Mouse (Mus musculus): ENCODE measurements around the gene Adcy1. TPM values are rescaled to one million over a fixed set of nuclear protein-coding genes. Genes with fewer than 3 reads are reported as not detected.

Adcy1 gene
- polyA plus RNA-seq, 1 experiment from 2014 or later = 1.1 TPM

- no peak overlapping the region for H3K4me2 ChIP-seq (replicated peaks)
- no peak overlapping the region for H3K9ac ChIP-seq
- H3K9me3 ChIP-seq = no peaks in the 10 kb centered on the region
- no peaks in the 10 kb centered on the region for H3K36me3 ChIP-seq
- H3K27ac ChIP-seq = peak overlapping the region; percentile 52; the same call in 1 of the 2 replicates
- H3K27me3 ChIP-seq = no peaks in the 10 kb centered on the region
- H3K4me1 ChIP-seq = peaks cover 24% of the 10 kb centered on the region
- no peak overlapping the region for H3K4me3 ChIP-seq
- WGBS = 76% methylated on average over 8 of the region's 8 CpGs
- ATAC-seq (ENCODE audit: low FRiP score, low read depth) = 0 out of 2 replicates have a peak, but pooled peaks have one; percentile 45
These were observed 98.3 kb downstream of the Adcy1 start for GRCm38 (mm10) chr11:7161502-7162174.

GRCm38 (mm10) chr11:7164416-7164815 is 101.1 kb downstream of the Adcy1 start:
- Histone ChIP-seq H3K27me3 (no peaks in the 10 kb centered on the region), H3K9me3 (no peaks in the 10 kb centered on the region), H3K4me2 (replicated peaks) (no peak overlapping the region), H3K9ac (no peak overlapping the region), H3K4me3 (no peak overlapping the region), H3K27ac (no peak overlapping the region), H3K36me3 (no peaks in the 10 kb centered on the region), H3K4me1 (peaks cover 19% of the 10 kb centered on the region)
- WGBS = 83% methylated on average over 4 of the region's 4 CpGs
- no peak for ATAC-seq (ENCODE audit: low FRiP score, low read depth)

GRCm38 (mm10) chr11:7169645-7170044 is 106.4 kb downstream of the Adcy1 start:
- H3K4me2 ChIP-seq (replicated peaks) = no peak overlapping the region
- 92% methylated on average over 1 of the region's 1 CpGs for WGBS
- ATAC-seq (ENCODE audit: low FRiP score, low read depth) = no peak
- no peaks in the 10 kb centered on the region for H3K36me3 ChIP-seq
- no peaks in the 10 kb centered on the region for H3K4me1 ChIP-seq
- H3K4me3 ChIP-seq = no peak overlapping the region
- H3K9me3 ChIP-seq = no peaks in the 10 kb centered on the region
- no peak overlapping the region for H3K9ac ChIP-seq
- no peaks in the 10 kb centered on the region for H3K27me3 ChIP-seq
- no peak overlapping the region for H3K27ac ChIP-seq

DNA sequence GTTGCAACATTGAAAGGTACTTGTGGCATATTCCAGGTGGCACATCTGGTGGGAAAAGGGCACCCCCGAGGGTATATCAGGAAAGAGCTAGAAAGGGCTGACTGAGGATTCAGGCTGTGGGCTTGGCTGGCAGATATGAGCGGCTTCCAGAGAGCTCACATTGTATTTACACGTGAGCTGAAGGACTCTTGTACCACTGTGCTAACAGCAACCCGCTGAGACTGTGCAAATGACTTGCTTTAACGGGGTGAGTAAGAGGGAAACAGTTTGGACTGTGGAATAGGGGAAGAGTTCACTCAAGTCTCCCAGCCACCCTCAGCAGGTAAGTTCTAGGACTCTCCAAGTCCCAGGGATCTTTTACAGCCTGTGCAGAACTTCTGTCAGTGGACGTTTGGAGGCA is 110.4 kb downstream of the Adcy1 start:
- 73% methylated on average over 6 of the region's 6 CpGs for WGBS
- Histone ChIP-seq H3K27me3 (no peaks in the 10 kb centered on the region), H3K4me1 (no peaks in the 10 kb centered on the region), H3K9me3 (no peaks in the 10 kb centered on the region), H3K27ac (no peak overlapping the region), H3K9ac (no peak overlapping the region), H3K4me3 (no peak overlapping the region), H3K36me3 (no peaks in the 10 kb centered on the region), H3K4me2 (replicated peaks) (no peak overlapping the region)
- no peak for ATAC-seq (ENCODE audit: low FRiP score, low read depth)

DNA sequence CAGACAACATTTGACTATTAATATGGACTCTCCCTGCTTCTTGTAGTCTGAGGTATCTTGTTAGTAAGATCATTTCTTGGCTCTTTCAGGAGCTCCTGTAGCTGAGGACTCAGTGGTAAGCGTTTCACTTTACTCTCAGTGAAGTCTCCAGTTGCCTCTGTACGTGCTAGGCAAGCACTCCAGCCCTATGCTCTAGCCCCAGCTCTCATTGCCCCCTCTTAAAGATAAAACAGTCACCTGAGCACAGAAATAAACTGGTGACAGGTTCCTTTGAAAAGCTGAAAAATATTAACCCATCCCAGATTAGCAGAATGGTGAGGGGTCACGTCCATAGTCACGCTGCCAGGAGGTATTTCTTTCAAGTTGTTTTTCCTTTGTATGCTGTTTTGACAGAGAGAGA is 115.4 kb downstream of the Adcy1 start:
- Histone ChIP-seq H3K4me1 (no peaks in the 10 kb centered on the region), H3K27ac (no peak overlapping the region), H3K9ac (no peak overlapping the region), H3K4me2 (replicated peaks) (no peak overlapping the region), H3K27me3 (no peaks in the 10 kb centered on the region), H3K4me3 (no peak overlapping the region), H3K9me3 (no peaks in the 10 kb centered on the region), H3K36me3 (no peaks in the 10 kb centered on the region)
- ATAC-seq (ENCODE audit: low FRiP score, low read depth) = no peak
- WGBS = 74% methylated on average over 4 of the region's 4 CpGs

DNA sequence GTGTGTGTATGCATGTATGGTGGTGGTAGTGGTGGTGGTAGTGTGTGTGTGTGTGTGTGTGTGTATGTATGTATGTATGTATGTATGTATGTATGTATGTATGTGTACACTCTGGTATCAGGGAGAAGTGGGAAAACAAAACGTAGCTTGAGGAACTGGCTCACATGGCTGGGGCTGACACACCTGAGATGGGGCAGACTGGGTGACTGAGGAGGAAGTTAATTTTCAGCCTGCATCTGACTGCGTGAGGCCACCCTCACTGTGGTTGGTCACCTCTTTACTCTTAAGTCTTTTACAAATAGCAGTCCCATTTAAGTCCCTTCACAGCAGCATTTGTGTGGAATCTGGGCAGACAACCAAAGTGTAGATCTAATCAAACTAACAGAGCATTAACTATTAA is 116.0 kb downstream of the Adcy1 start:
- Histone ChIP-seq H3K27ac (no peak overlapping the region), H3K27me3 (no peaks in the 10 kb centered on the region), H3K9ac (no peak overlapping the region), H3K4me1 (no peaks in the 10 kb centered on the region), H3K4me3 (no peak overlapping the region), H3K4me2 (replicated peaks) (no peak overlapping the region), H3K36me3 (no peaks in the 10 kb centered on the region), H3K9me3 (no peaks in the 10 kb centered on the region)
- ATAC-seq (ENCODE audit: low FRiP score, low read depth) = no peak
- WGBS = 84% methylated on average over 2 of the region's 2 CpGs

- no peak for ATAC-seq (ENCODE audit: low FRiP score, low read depth)
- Histone ChIP-seq H3K27ac (no peak overlapping the region), H3K4me2 (replicated peaks) (no peak overlapping the region), H3K9ac (no peak overlapping the region), H3K9me3 (no peaks in the 10 kb centered on the region), H3K27me3 (no peaks in the 10 kb centered on the region), H3K36me3 (no peaks in the 10 kb centered on the region), H3K4me3 (no peak overlapping the region), H3K4me1 (no peaks in the 10 kb centered on the region)
- 52% methylated on average over 8 of the region's 8 CpGs for WGBS
These were observed 119.2 kb downstream of the Adcy1 start for GRCm38 (mm10) chr11:7182409-7183042.

- H3K27me3 ChIP-seq = no peaks in the 10 kb centered on the region
- H3K36me3 ChIP-seq = no peaks in the 10 kb centered on the region
- 37% methylated on average over 1 of the region's 1 CpGs for WGBS
- H3K27ac ChIP-seq = no peak overlapping the region
- no peak overlapping the region for H3K9ac ChIP-seq
- ATAC-seq (ENCODE audit: low FRiP score, low read depth) = no peak
- H3K4me3 ChIP-seq = no peak overlapping the region
- H3K9me3 ChIP-seq = no peaks in the 10 kb centered on the region
- no peaks in the 10 kb centered on the region for H3K4me1 ChIP-seq
- no peak overlapping the region for H3K4me2 ChIP-seq (replicated peaks)
These were observed 121.1 kb downstream of the Adcy1 start for GRCm38 (mm10) chr11:7184420-7184819.

GRCm38 (mm10) chr11:7187472-7187871 is 124.2 kb downstream of the Adcy1 start:
- H3K4me1 ChIP-seq = no peaks in the 10 kb centered on the region; the same call in 1 of the 2 replicates
- ATAC-seq (ENCODE audit: low FRiP score, low read depth) = no peak
- no peak overlapping the region for H3K4me2 ChIP-seq (replicated peaks)
- no peaks in the 10 kb centered on the region for H3K36me3 ChIP-seq
- H3K9ac ChIP-seq = no peak overlapping the region
- H3K27me3 ChIP-seq = no peaks in the 10 kb centered on the region
- WGBS = 41% methylated on average over 8 of the region's 8 CpGs
- no peak overlapping the region for H3K27ac ChIP-seq
- no peak overlapping the region for H3K4me3 ChIP-seq
- no peaks in the 10 kb centered on the region for H3K9me3 ChIP-seq

DNA sequence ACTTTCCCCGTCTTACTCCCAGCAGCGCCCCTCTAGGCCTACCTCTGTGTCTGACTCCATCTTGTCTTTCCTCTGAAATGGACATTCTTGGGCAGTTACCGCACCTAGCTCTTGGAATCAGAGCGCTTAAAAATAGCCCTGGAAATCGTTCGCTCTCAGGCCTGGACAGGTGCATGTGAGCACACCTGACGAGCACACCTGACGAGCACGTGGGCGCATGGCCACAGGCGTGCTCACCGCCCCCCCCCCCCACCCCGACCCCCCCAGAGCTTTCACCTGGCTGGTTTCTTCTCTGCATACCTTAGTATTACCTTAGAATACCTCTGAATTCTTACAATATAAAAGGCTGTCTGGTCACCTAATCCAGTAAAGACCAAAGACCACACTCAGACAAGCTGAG is 125.2 kb downstream of the Adcy1 start, which contains the start of gene Gm11985:
TSS of gene Gm11985 (minus strand) at position 101 of the 400 bp plus-strand sequence.
- Histone ChIP-seq H3K27ac (no peak within 1 kb of the TSS), H3K9me3 (no peaks in the 10 kb centered on the region), H3K36me3 (no peaks in the 10 kb centered on the region), H3K27me3 (no peaks in the 10 kb centered on the region), H3K4me3 (no peak within 1 kb of the TSS), H3K4me1 (no peaks in the 10 kb centered on the region; the same call in 1 of the 2 replicates), H3K4me2 (replicated peaks) (no peak within 1 kb of the TSS), H3K9ac (no peak within 1 kb of the TSS)
- WGBS = 87% methylated on average over 13 of the region's 13 CpGs
- no peak for ATAC-seq (ENCODE audit: low FRiP score, low read depth)

DNA sequence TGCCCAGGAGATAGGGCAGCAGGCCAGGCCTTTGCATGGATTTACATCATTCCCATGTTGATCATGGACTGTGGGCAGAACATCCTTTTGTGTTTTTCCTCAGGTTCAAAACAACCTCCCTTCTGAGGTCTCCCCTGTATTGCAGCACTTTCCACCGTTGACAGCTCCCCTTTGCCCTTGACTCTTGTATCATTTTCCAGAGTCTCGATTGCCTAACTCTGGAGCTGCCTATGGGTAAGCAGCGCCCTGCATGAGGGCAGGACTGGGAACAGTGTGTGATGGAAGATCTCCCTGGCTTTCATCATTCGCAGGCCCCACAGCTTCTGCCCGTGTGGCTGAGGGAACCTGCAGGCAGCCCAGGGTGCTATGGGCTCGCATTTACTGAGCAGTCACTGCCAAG is 129.4 kb downstream of the Adcy1 start:
- no peak for ATAC-seq (ENCODE audit: low FRiP score, low read depth)
- WGBS = 45% methylated on average over 6 of the region's 6 CpGs
- no peak overlapping the region for H3K27ac ChIP-seq

DNA sequence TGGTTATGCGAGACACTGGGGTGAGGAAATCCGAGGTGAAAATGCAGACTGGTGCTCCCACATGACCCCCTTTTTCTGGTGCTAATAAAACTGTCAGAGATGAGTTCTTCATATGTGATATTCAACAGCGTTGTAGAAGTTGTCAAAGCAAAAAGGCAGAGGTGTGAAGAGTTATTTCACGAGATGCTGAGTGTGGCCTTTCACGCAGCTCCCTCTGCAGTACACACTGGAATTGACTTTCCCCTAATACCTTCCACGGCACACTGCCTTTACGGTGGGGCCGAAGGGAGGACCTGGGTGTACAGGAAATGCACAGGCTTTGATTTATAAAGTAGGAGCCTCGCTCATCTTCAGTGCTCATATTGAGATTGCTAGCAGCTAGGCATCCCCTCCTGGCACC is 129.8 kb downstream of the Adcy1 start:
- no peak for ATAC-seq (ENCODE audit: low FRiP score, low read depth)

More for the DNA sequence above, 129.4 kb downstream of the Adcy1 start:
- Histone ChIP-seq H3K4me2 (replicated peaks) (no peak overlapping the region), H3K27me3 (no peaks in the 10 kb centered on the region), H3K4me1 (no peaks in the 10 kb centered on the region; the same call in 1 of the 2 replicates), H3K36me3 (no peaks in the 10 kb centered on the region), H3K4me3 (no peak overlapping the region), H3K9ac (no peak overlapping the region), H3K9me3 (no peaks in the 10 kb centered on the region)

More for the DNA sequence above, 129.8 kb downstream of the Adcy1 start:
- Histone ChIP-seq H3K9me3 (no peaks in the 10 kb centered on the region), H3K27me3 (no peaks in the 10 kb centered on the region), H3K9ac (no peak overlapping the region), H3K4me1 (no peaks in the 10 kb centered on the region; the same call in 1 of the 2 replicates), H3K4me2 (replicated peaks) (no peak overlapping the region), H3K27ac (no peak overlapping the region), H3K4me3 (no peak overlapping the region), H3K36me3 (no peaks in the 10 kb centered on the region)
- 56% methylated on average over 9 of the region's 9 CpGs for WGBS

Measured in limb, embryonic 13.5 days (tissue).